Mouse (Mus musculus): ENCODE measurements around the gene Mageb4.
"Not testable (repeated sequence)": the region's sequence is repeated elsewhere in the genome, so short reads cannot be mapped to it uniquely, and the experiment has no call there.

Gene Mageb4

GRCm38 (mm10) chrX:86304993-86305392, at the start of gene Mageb4:
Gene Mageb4 (minus strand): TSS chrX:86305093.
- DNase-seq (ENCODE audit: low spot score): not testable (repeated sequence)

- DNase-seq (ENCODE audit: low spot score): not testable (repeated sequence)
Observed at GRCm38 (mm10) chrX:86284597-86284996, 20.3 kb downstream of the Mageb4 start.

- not testable (repeated sequence) for DNase-seq (ENCODE audit: low spot score)
Observed at GRCm38 (mm10) chrX:86245950-86246349, 58.9 kb downstream of the Mageb4 start.

GRCm38 (mm10) chrX:86237246-86237645, 67.6 kb downstream of the Mageb4 start:
- DNase-seq (ENCODE audit: low spot score): no peak

All from MN1 (cell line).